Mouse (Mus musculus) cerebellum, adult 9-11 months (tissue): ENCODE data around the gene Igsf21.

Source experiments
- DNase-seq: peaks from one replicate; pipeline ENCODE4 v3.0.0; 2022

Igsf21 gene

GRCm38 (mm10) chr4:140038586-140039411 is 207.8 kb downstream of the Igsf21 start:
- no peak for DNase-seq

GRCm38 (mm10) chr4:140037784-140038387 is 208.7 kb downstream of the Igsf21 start:
- no peak for DNase-seq

- no peak for DNase-seq
Measured at GRCm38 (mm10) chr4:140035232-140035631, 211.4 kb downstream of the Igsf21 start.

- DNase-seq, result peak; percentile 65
Measured at GRCm38 (mm10) chr4:140033394-140033793, 213.2 kb downstream of the Igsf21 start.

GRCm38 (mm10) chr4:140030415-140030814 is 216.2 kb downstream of the Igsf21 start:
- DNase-seq, result peak; percentile 58

GRCm38 (mm10) chr4:140030040-140030386 is 216.6 kb downstream of the Igsf21 start:
- no peak for DNase-seq

GRCm38 (mm10) chr4:140029324-140030039 is 217.1 kb downstream of the Igsf21 start:
- no peak for DNase-seq

GRCm38 (mm10) chr4:140023833-140024232 is 222.8 kb downstream of the Igsf21 start:
- no peak for DNase-seq

- no peak for DNase-seq
Measured at GRCm38 (mm10) chr4:140015916-140016315, 230.7 kb downstream of the Igsf21 start.

GRCm38 (mm10) chr4:140010728-140011470 is 235.7 kb downstream of the Igsf21 start:
- DNase-seq, result no peak

GRCm38 (mm10) chr4:140004932-140005331 is 241.7 kb downstream of the Igsf21 start:
- peak; percentile 24 for DNase-seq

GRCm38 (mm10) chr4:140004170-140004569 is 242.4 kb downstream of the Igsf21 start:
- peak; percentile 80 for DNase-seq

- DNase-seq, result no peak
Measured at GRCm38 (mm10) chr4:140002069-140002468, 244.5 kb downstream of the Igsf21 start.

- no peak for DNase-seq
Measured at GRCm38 (mm10) chr4:140000911-140001310, 245.7 kb downstream of the Igsf21 start.

- no peak for DNase-seq
Measured at GRCm38 (mm10) chr4:139999033-139999432, 247.6 kb downstream of the Igsf21 start.

- no peak for DNase-seq
Measured at GRCm38 (mm10) chr4:139995659-139996058, 250.9 kb downstream of the Igsf21 start.

- no peak for DNase-seq
Measured at GRCm38 (mm10) chr4:139993111-139993755, 253.4 kb downstream of the Igsf21 start.

- no peak for DNase-seq
Measured at GRCm38 (mm10) chr4:139986913-139987312, 259.7 kb downstream of the Igsf21 start.

GRCm38 (mm10) chr4:139978716-139979115 is 267.9 kb downstream of the Igsf21 start:
- DNase-seq, result no peak

- DNase-seq, result no peak
Measured at GRCm38 (mm10) chr4:139977308-139977781, 269.2 kb downstream of the Igsf21 start.
